Mouse (Mus musculus) E14TG2a.4 (cell line): ENCODE data around the gene Phldb2.

Experiments used
- H3K27me3 ChIP-seq: 2 replicates; pipeline ENCODE4 v1.6.1; 2014; ENCODE audit warnings: low read length, control low read depth; ENCODE audit not compliant: insufficient read depth
- H3K36me3 ChIP-seq: 2 replicates; pipeline ENCODE4 v1.6.1; 2014; ENCODE audit warnings: low read length, control low read depth; ENCODE audit not compliant: insufficient read depth
- H3K4me1 ChIP-seq: replicated peaks from 2 replicates; pipeline ENCODE4 v1.6.1; 2014; ENCODE audit warnings: low read depth, low read length, control low read depth
- H3K4me3 ChIP-seq: replicated peaks from 2 replicates; pipeline ENCODE4 v1.5.1; 2014; ENCODE audit warnings: mild to moderate bottlenecking, low read length
- H3K9me3 ChIP-seq: 2 replicates; pipeline ENCODE4 v1.6.1; 2014; ENCODE audit warnings: low read length, control low read depth
- CTCF ChIP-seq: conservative IDR thresholded peaks from 2 replicates; pipeline ENCODE4 v1.5.1; 2014; ENCODE audit warnings: low read length
- NANOG ChIP-seq: IDR thresholded peaks from 2 replicates; pipeline ENCODE4 v1.6.1; 2014; ENCODE audit warnings: borderline replicate concordance, low read length, mixed read lengths
- POU5F1 ChIP-seq: IDR thresholded peaks from 2 replicates; pipeline ENCODE4 v1.6.1; 2014; ENCODE audit warnings: low read length, borderline replicate concordance

Phldb2 gene

GRCm38 (mm10) chr16:45963837-45964236 lies 10.4 kb upstream of the Phldb2 start:
- Histone ChIP-seq H3K9me3 (no peaks in the 10 kb centered on the region), H3K4me3 (no peak overlapping the region), H3K4me1 (no peaks in the 10 kb centered on the region), H3K36me3 (no peaks in the 10 kb centered on the region), H3K27me3 (no peaks in the 10 kb centered on the region)
- no peak for TF ChIP-seq NANOG
- TF ChIP-seq CTCF, result no peak

- Histone ChIP-seq H3K27me3 (no peaks in the 10 kb centered on the region), H3K9me3 (no peaks in the 10 kb centered on the region), H3K36me3 (no peaks in the 10 kb centered on the region), H3K4me1 (no peaks in the 10 kb centered on the region), H3K4me3 (no peak overlapping the region)
- TF ChIP-seq NANOG, result no peak
- TF ChIP-seq POU5F1, result no peak
- no peak for TF ChIP-seq CTCF
Measured at GRCm38 (mm10) chr16:45963088-45963487, 9.7 kb upstream of the Phldb2 start.

GRCm38 (mm10) chr16:45960978-45961377 lies 7.6 kb upstream of the Phldb2 start:
- no peaks in the 10 kb centered on the region for H3K9me3 ChIP-seq
- H3K36me3 ChIP-seq, result no peaks in the 10 kb centered on the region
- H3K4me3 ChIP-seq, result no peak overlapping the region
- TF ChIP-seq CTCF (no peak), NANOG (no peak), POU5F1 (no peak)
- no peaks in the 10 kb centered on the region for H3K27me3 ChIP-seq
- H3K4me1 ChIP-seq, result no peaks in the 10 kb centered on the region

GRCm38 (mm10) chr16:45956390-45956950 lies 3.1 kb upstream of the Phldb2 start:
- no peaks in the 10 kb centered on the region for H3K27me3 ChIP-seq
- H3K36me3 ChIP-seq, result no peaks in the 10 kb centered on the region
- no peaks in the 10 kb centered on the region for H3K4me1 ChIP-seq
- TF ChIP-seq CTCF (no peak), NANOG (no peak), POU5F1 (no peak)
- H3K9me3 ChIP-seq, result no peaks in the 10 kb centered on the region
- H3K4me3 ChIP-seq, result no peak overlapping the region

GRCm38 (mm10) chr16:45952501-45952900 lies 897 bp downstream of the Phldb2 start:
- Histone ChIP-seq H3K9me3 (no peaks in the 10 kb centered on the region), H3K4me3 (no peak overlapping the region), H3K4me1 (no peaks in the 10 kb centered on the region), H3K27me3 (no peaks in the 10 kb centered on the region), H3K36me3 (no peaks in the 10 kb centered on the region)
- TF ChIP-seq CTCF (no peak), NANOG (no peak), POU5F1 (no peak)

GRCm38 (mm10) chr16:45952035-45952434 lies 1.4 kb downstream of the Phldb2 start:
- no peaks in the 10 kb centered on the region for H3K4me1 ChIP-seq
- no peak overlapping the region for H3K4me3 ChIP-seq
- no peaks in the 10 kb centered on the region for H3K27me3 ChIP-seq
- TF ChIP-seq CTCF (no peak), POU5F1 (no peak), NANOG (no peak)
- no peaks in the 10 kb centered on the region for H3K9me3 ChIP-seq
- H3K36me3 ChIP-seq, result no peaks in the 10 kb centered on the region

- H3K36me3 ChIP-seq, result no peaks in the 10 kb centered on the region
Measured at GRCm38 (mm10) chr16:45946335-45946734, 7.1 kb downstream of the Phldb2 start.

GRCm38 (mm10) chr16:45945649-45946048 lies 7.7 kb downstream of the Phldb2 start:
- Histone ChIP-seq H3K36me3 (no peaks in the 10 kb centered on the region), H3K4me1 (no peaks in the 10 kb centered on the region), H3K9me3 (no peaks in the 10 kb centered on the region), H3K27me3 (no peaks in the 10 kb centered on the region), H3K4me3 (no peak overlapping the region)
- TF ChIP-seq POU5F1 (no peak), CTCF (no peak), NANOG (no peak)

More at GRCm38 (mm10) chr16:45946335-45946734, 7.1 kb downstream of the Phldb2 start:
- Histone ChIP-seq H3K4me1 (no peaks in the 10 kb centered on the region), H3K9me3 (no peaks in the 10 kb centered on the region), H3K27me3 (no peaks in the 10 kb centered on the region), H3K4me3 (no peak overlapping the region)
- TF ChIP-seq NANOG, result no peak
- TF ChIP-seq CTCF, result no peak
- TF ChIP-seq POU5F1, result no peak

GRCm38 (mm10) chr16:45945174-45945631 lies 8.2 kb downstream of the Phldb2 start:
- TF ChIP-seq POU5F1, result no peak
- TF ChIP-seq NANOG, result no peak
- TF ChIP-seq CTCF, result no peak
- no peaks in the 10 kb centered on the region for H3K4me1 ChIP-seq
- H3K4me3 ChIP-seq, result no peak overlapping the region
- no peaks in the 10 kb centered on the region for H3K36me3 ChIP-seq
- no peaks in the 10 kb centered on the region for H3K27me3 ChIP-seq
- H3K9me3 ChIP-seq, result no peaks in the 10 kb centered on the region
